Mouse (Mus musculus) liver, embryonic 14.5 days (tissue): ENCODE measurements around the gene Ptprf.

ENCODE experiments used
- CTCF ChIP-seq: IDR thresholded peaks from 2 replicates; pipeline ENCODE4 v1.5.1; 2016; ENCODE audit warnings: antibody characterized with exemption, low read depth, control low read depth
- EP300 ChIP-seq: IDR thresholded peaks from 2 replicates; pipeline ENCODE4 v1.6.1; 2016; ENCODE audit warnings: antibody characterized with exemption, low read depth

GRCm38 (mm10) chr4:118268429-118269212 lies 22.6 kb downstream of the Ptprf start:
- no peak for TF ChIP-seq CTCF
- TF ChIP-seq EP300, result no peak
